Mouse (Mus musculus) cortical plate, adult 2 months (tissue): Measurements from ENCODE around the gene Gm16430. TPM values are rescaled to one million over a fixed set of nuclear protein-coding genes. Genes with fewer than 3 reads are reported as not detected.
"Not testable (repeated sequence)": the region's sequence is repeated elsewhere in the genome, so short reads cannot be mapped to it uniquely, and the experiment has no call there.

Experiments used
- H3K27ac ChIP-seq: fragments of 200-500 bp; 2 replicates; pipeline ENCODE4 v1.5.1; 2012; ENCODE audit warnings: low read length, control low read depth, inconsistent platforms; ENCODE audit not compliant: insufficient read depth
- H3K4me1 ChIP-seq: fragments of 200-500 bp; 2 replicates; pipeline ENCODE4 v1.6.1; 2011; ENCODE audit warnings: low read length; ENCODE audit not compliant: control insufficient read depth, insufficient read depth
- H3K4me3 ChIP-seq: fragments of 200-500 bp; 2 replicates; pipeline ENCODE4 v1.5.1; 2011; ENCODE audit warnings: mild to moderate bottlenecking, low read length, control low read depth; ENCODE audit not compliant: insufficient read depth
- polyA plus RNA-seq: library from polyadenylated mRNA; depleted of rRNA; stranded (reverse); fragments of >200 nt; gene quantifications from 2 replicates; pipeline ENCODE4 v1.2.3, GENCODE M21; 2012; rRNA removed

The Gm16430 gene
- polyA plus RNA-seq = not detected in 2 replicates

DNA sequence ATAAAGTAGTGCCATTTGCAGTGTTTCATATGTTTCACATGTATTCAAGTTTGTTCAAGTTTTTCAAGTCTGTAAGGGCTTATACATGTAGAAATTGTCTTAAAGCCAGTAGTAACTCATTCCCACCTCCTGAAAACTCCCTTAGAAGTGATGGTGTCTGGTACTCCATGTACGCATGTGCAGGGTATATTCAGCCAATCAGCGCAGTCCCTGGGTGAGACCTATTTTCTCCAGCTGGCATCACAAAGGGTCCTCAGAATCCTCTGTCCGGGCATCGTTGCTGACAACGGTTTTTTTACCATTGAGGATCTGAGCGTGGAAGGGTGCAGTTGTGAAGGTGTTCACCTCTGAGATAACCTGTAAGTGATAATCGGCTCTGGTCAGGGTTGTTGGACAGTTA, at the start of gene Gm16430:
Gene Gm16430 (plus strand): TSS at position 301 of the 400 bp plus-strand sequence.
- H3K27ac ChIP-seq, H3K4me3 ChIP-seq, H3K4me1 ChIP-seq: not testable (repeated sequence)

Other genes with a start within 250 kb of the Gm16430 start
- not detected in 2 replicates for gene Gm16405, start 91.0 kb upstream of the Gm16430 start, polyA plus RNA-seq